ENCODE assay signal across 14 mouse cellular contexts in the genomic region with DNA sequence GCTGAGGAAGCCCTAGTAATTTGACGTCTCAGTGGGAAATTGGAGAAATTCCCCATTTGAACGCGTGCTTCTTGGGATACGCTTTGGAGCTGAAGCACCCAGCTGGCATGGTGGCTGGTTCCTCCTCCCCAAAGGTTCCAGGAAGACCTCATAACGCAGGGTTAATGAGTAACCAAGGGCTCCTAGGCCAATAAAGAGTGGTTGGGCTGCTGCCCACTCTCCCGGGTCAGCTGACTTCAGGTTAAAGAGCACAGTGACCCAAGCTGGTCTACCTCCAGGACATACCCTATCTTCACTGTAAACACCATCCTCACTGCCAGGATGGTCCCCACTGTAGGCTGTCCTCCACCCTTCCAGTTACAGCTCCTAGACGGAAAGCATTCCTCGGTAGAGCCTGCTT. TPM values are rescaled to one million over a fixed set of nuclear protein-coding genes. Genes with fewer than 3 reads are reported as not detected.
DNase-seq lines count a peak whose midpoint lies in the region; ATAC-seq lines count a peak whose summit lies in the region.
"Had no signal": no experiment of that assay in that cellular context is flagged by ENCODE, and none has a peak within 500 bp of the region (broad histone marks: within the 10 kb centered on the region; RNA-seq: fewer than 3 reads in every experiment).

No protein-coding gene starts in this region.

- no peaks in the 10 kb centered on the region for H3K36me3 ChIP-seq in kidney, embryonic 14.5 days (ENCODE audit: control insufficient read depth, insufficient read depth, low read length)
- peaks cover 18% of the 10 kb centered on the region for H3K36me3 ChIP-seq in neural tube, embryonic 13.5 days
- H3K36me3 ChIP-seq: limb, embryonic 15.5 days had no signal

- H3K9me3 ChIP-seq in kidney, embryonic 14.5 days (ENCODE audit: control insufficient read depth, low read length), result no peaks in the 10 kb centered on the region
- H3K9me3 ChIP-seq in neural tube, embryonic 13.5 days, result no peaks in the 10 kb centered on the region
- H3K9me3 ChIP-seq: limb, embryonic 15.5 days; midbrain, embryonic 12.5 days had no signal

- peak; percentile 95 for DNase-seq in kidney, adult 11 months
- peak; percentile 89 for DNase-seq in kidney, adult 18-20 months
- DNase-seq in large intestine, adult 2 months (ENCODE audit: low read depth, low spot score), result peak; percentile 96
- no peak for DNase-seq in adrenal gland, postnatal 14 days
- no peak for DNase-seq in cerebellum, postnatal 25 days
- no peak for DNase-seq in thymus, adult 18-20 months
- DNase-seq: adrenal gland, postnatal 10 days; cerebellum, adult 2 months; heart, postnatal 36 days; layer of hippocampus, postnatal 36 days had no signal

- no peak overlapping the region for H3K9ac ChIP-seq in kidney, embryonic 14.5 days (ENCODE audit: low read depth, low read length)
- H3K9ac ChIP-seq in neural tube, embryonic 13.5 days, result no peak overlapping the region
- H3K9ac ChIP-seq: limb, embryonic 15.5 days had no signal

- peaks cover 7% of the 10 kb centered on the region for H3K4me1 ChIP-seq in kidney, embryonic 14.5 days (ENCODE audit: control insufficient read depth, insufficient read depth, low read length)
- peaks cover 42% of the 10 kb centered on the region for H3K4me1 ChIP-seq in neural tube, embryonic 13.5 days (replicated peaks)

- no peak for ATAC-seq in kidney, embryonic 14.5 days (ENCODE audit: low FRiP score, low TSS enrichment)
- no peak for ATAC-seq in neural tube, embryonic 13.5 days (ENCODE audit: low read depth)

- no peaks in the 10 kb centered on the region for H3K27me3 ChIP-seq in kidney, embryonic 14.5 days (ENCODE audit: control insufficient read depth, insufficient read depth, low read length)
- H3K27me3 ChIP-seq in neural tube, embryonic 13.5 days, result peaks cover 8% of the 10 kb centered on the region; the same call in 1 of the 2 replicates

- H3K4me2 ChIP-seq in kidney, embryonic 14.5 days (replicated peaks; ENCODE audit: low read depth, low read length), result no peak overlapping the region
- H3K4me2 ChIP-seq in neural tube, embryonic 13.5 days, result 0 out of 2 replicates have a peak overlapping the region, but pooled peaks have one; percentile 72
- H3K4me2 ChIP-seq: limb, embryonic 15.5 days had no signal

- H3K27ac ChIP-seq in kidney, embryonic 14.5 days (ENCODE audit: low read depth, low read length), result no peak overlapping the region
- H3K27ac ChIP-seq in neural tube, embryonic 13.5 days (replicated peaks), result no peak overlapping the region
- H3K27ac ChIP-seq: midbrain, embryonic 12.5 days had no signal

- H3K4me3 ChIP-seq in kidney, embryonic 14.5 days (ENCODE audit: low read length), result no peak overlapping the region
- no peak overlapping the region for H3K4me3 ChIP-seq in neural tube, embryonic 13.5 days
- H3K4me3 ChIP-seq: limb, embryonic 15.5 days; midbrain, embryonic 12.5 days had no signal

- WGBS in kidney, embryonic 14.5 days, result 68% methylated on average over 8 of the region's 8 CpGs
- WGBS in large intestine, adult 2 months, result 29% methylated on average over 8 of the region's 8 CpGs
- WGBS in neural tube, embryonic 13.5 days, result 79% methylated on average over 8 of the region's 8 CpGs

RNA-seq across cellular contexts. Expression of a gene that starts 4.7 kb away (rescaled TPM):
- polyA plus RNA-seq in kidney, embryonic 14.5 days (2014; fragmentation: Nextera tagmentation; extraction: Ambion mirVana), result 5.7 and 10.0 TPM in 2 replicates
- polyA plus RNA-seq in large intestine, adult 2 months (2012; rRNA removed), result 221 and 227 TPM in 2 replicates
- 19.7 and 21.8 TPM in 2 replicates for polyA plus RNA-seq in neural tube, embryonic 13.5 days (2015; fragmentation: Nextera tagmentation; extraction: Ambion mirVana)
- 11.0 and 11.5 TPM in 2 replicates for total RNA-seq in adrenal gland, postnatal 14 days (2021)

RNA-seq across cellular contexts. Expression of a gene that starts 31.4 kb away (rescaled TPM):
- 13.1 and 19.4 TPM in 2 replicates for polyA plus RNA-seq in kidney, embryonic 14.5 days (2014; fragmentation: Nextera tagmentation; extraction: Ambion mirVana)
- polyA plus RNA-seq in large intestine, adult 2 months (2012; rRNA removed), result 32.0 and 47.7 TPM in 2 replicates
- 30.4 and 31.1 TPM in 2 replicates for polyA plus RNA-seq in neural tube, embryonic 13.5 days (2015; fragmentation: Nextera tagmentation; extraction: Ambion mirVana)
- total RNA-seq in adrenal gland, postnatal 14 days (2021), result 46.7 and 51.7 TPM in 2 replicates

RNA-seq across cellular contexts. Expression of a gene that starts 46.2 kb away (rescaled TPM):
- 169 and 181 TPM in 2 replicates for polyA plus RNA-seq in kidney, embryonic 14.5 days (2014; fragmentation: Nextera tagmentation; extraction: Ambion mirVana)
- 67.4 and 70.5 TPM in 2 replicates for polyA plus RNA-seq in large intestine, adult 2 months (2012; rRNA removed)
- 31.6 and 33.5 TPM in 2 replicates for polyA plus RNA-seq in neural tube, embryonic 13.5 days (2015; fragmentation: Nextera tagmentation; extraction: Ambion mirVana)
- 57.0 and 58.2 TPM in 2 replicates for total RNA-seq in adrenal gland, postnatal 14 days (2021)

RNA-seq across cellular contexts. Expression of a gene that starts 53.4 kb away (rescaled TPM):
- polyA plus RNA-seq in kidney, embryonic 14.5 days (2014; fragmentation: Nextera tagmentation; extraction: Ambion mirVana), result 41.6 and 55.7 TPM in 2 replicates
- 90.6 and 165 TPM in 2 replicates for polyA plus RNA-seq in large intestine, adult 2 months (2012; rRNA removed)
- polyA plus RNA-seq in neural tube, embryonic 13.5 days (2015; fragmentation: Nextera tagmentation; extraction: Ambion mirVana), result 41.9 and 45.3 TPM in 2 replicates
- total RNA-seq in adrenal gland, postnatal 14 days (2021), result 97.6 and 99.3 TPM in 2 replicates

Comparison
In these comparisons a context has a peak if more than half of its experiments do, and no peak if none do; other contexts are left out.
1. DNase-seq: peak in kidney, adult 11 months (single experiment), kidney, adult 18-20 months (single experiment) and large intestine, adult 2 months (single experiment); none in adrenal gland, postnatal 14 days (single experiment), cerebellum, postnatal 25 days (0 of 2) and thymus, adult 18-20 months (0 of 2).